Mouse (Mus musculus) neural tube, embryonic 14.5 days (tissue): ENCODE data around the gene Tmem168. TPM values are rescaled to one million over a fixed set of nuclear protein-coding genes. Genes with fewer than 3 reads are reported as not detected.

ENCODE experiments used
- ATAC-seq: fragments of 200-750 bp; cut with Nextera tagmentation; 2 replicates; pipeline ENCODE4 v1.8.0; 2017; ENCODE audit warnings: low read depth, mild to moderate bottlenecking, moderate TSS enrichment, moderate library complexity
- H3K27ac ChIP-seq: fragments of 300-500 bp; sonication (generic); 2 replicates; pipeline ENCODE4 v1.5.1; 2014; ENCODE audit warnings: low read depth, mild to moderate bottlenecking, control low read depth, low read length, moderate library complexity, mixed read lengths
- H3K27me3 ChIP-seq: fragments of 300-500 bp; sonication (generic); 2 replicates; pipeline ENCODE4 v1.6.1; 2014; ENCODE audit warnings: low read length; ENCODE audit not compliant: control insufficient read depth, insufficient read depth
- H3K36me3 ChIP-seq: fragments of 300-500 bp; sonication (generic); 2 replicates; pipeline ENCODE4 v1.6.1; 2014; ENCODE audit warnings: low read length, mixed read lengths; ENCODE audit not compliant: control insufficient read depth, insufficient read depth
- H3K4me1 ChIP-seq: fragments of 300-500 bp; sonication (generic); 2 replicates; pipeline ENCODE4 v1.6.1; 2014; ENCODE audit warnings: low read length; ENCODE audit not compliant: control insufficient read depth, insufficient read depth
- H3K4me2 ChIP-seq: fragments of 300-500 bp; sonication (generic); 2 replicates; pipeline ENCODE4 v1.6.1; 2014; ENCODE audit warnings: mild to moderate bottlenecking, low read depth, low read length, control low read depth
- H3K4me3 ChIP-seq: fragments of 300-500 bp; sonication (generic); 2 replicates; pipeline ENCODE4 v1.5.1; 2014; ENCODE audit warnings: low read depth, low read length, control low read depth, mixed read lengths
- H3K9ac ChIP-seq: fragments of 300-500 bp; sonication (generic); replicated peaks from 2 replicates; pipeline ENCODE4 v1.6.1; 2014; ENCODE audit warnings: low read depth, mild to moderate bottlenecking, control low read depth, low read length, mixed read lengths
- H3K9me3 ChIP-seq: fragments of 300-500 bp; sonication (generic); 2 replicates; pipeline ENCODE4 v1.6.1; 2016; ENCODE audit warnings: low read length; ENCODE audit not compliant: control insufficient read depth
- WGBS: fragments of 180-500 bp; shearing (Covaris S2); extraction: QIAGEN DNeasy Blood & Tissue Kit; methylation state at CpG from one replicate; pipeline ENCODE4 v1.1.7; 2014; 5-methylcytosine and 5-hydroxymethylcytosine counted together
- polyA plus RNA-seq: library from polyadenylated mRNA; unstranded; fragments of >200 nt; fragmentation: Nextera tagmentation; extraction: Ambion mirVana; gene quantifications from 2 replicates; pipeline ENCODE4 v1.2.1, GENCODE M21; 2014

Tmem168 gene
- polyA plus RNA-seq, 1 experiment from 2014 or later, result 25.0 TPM

GRCm38 (mm10) chr6:13617110-13617509 is 9.2 kb upstream of the Tmem168 start:
- H3K4me1 ChIP-seq, result no peaks in the 10 kb centered on the region
- no peak overlapping the region for H3K9ac ChIP-seq
- H3K4me3 ChIP-seq, result no peak overlapping the region
- ATAC-seq, result no peak
- no peaks in the 10 kb centered on the region for H3K27me3 ChIP-seq
- 92% methylated on average over 3 of the region's 3 CpGs for WGBS
- H3K27ac ChIP-seq, result no peak overlapping the region
- no peaks in the 10 kb centered on the region for H3K36me3 ChIP-seq
- no peak overlapping the region for H3K4me2 ChIP-seq
- H3K9me3 ChIP-seq, result no peaks in the 10 kb centered on the region

- Histone ChIP-seq H3K9me3 (no peaks in the 10 kb centered on the region), H3K4me1 (no peaks in the 10 kb centered on the region), H3K27me3 (no peaks in the 10 kb centered on the region), H3K9ac (no peak overlapping the region), H3K27ac (no peak overlapping the region), H3K4me3 (no peak overlapping the region), H3K36me3 (no peaks in the 10 kb centered on the region), H3K4me2 (no peak overlapping the region)
- ATAC-seq, result no peak
- 93% methylated on average over 3 of the region's 3 CpGs for WGBS
Observed at GRCm38 (mm10) chr6:13614568-13614967, 6.7 kb upstream of the Tmem168 start.

- H3K27me3 ChIP-seq, result no peaks in the 10 kb centered on the region
- no peak overlapping the region for H3K4me3 ChIP-seq
- H3K4me1 ChIP-seq, result no peaks in the 10 kb centered on the region
- no peak overlapping the region for H3K27ac ChIP-seq
- 87% methylated on average over 3 of the region's 3 CpGs for WGBS
- H3K9me3 ChIP-seq, result no peaks in the 10 kb centered on the region
- H3K4me2 ChIP-seq, result no peak overlapping the region
- no peak for ATAC-seq
- no peak overlapping the region for H3K9ac ChIP-seq
- no peaks in the 10 kb centered on the region for H3K36me3 ChIP-seq
Observed at GRCm38 (mm10) chr6:13613671-13614070, 5.8 kb upstream of the Tmem168 start.

DNA sequence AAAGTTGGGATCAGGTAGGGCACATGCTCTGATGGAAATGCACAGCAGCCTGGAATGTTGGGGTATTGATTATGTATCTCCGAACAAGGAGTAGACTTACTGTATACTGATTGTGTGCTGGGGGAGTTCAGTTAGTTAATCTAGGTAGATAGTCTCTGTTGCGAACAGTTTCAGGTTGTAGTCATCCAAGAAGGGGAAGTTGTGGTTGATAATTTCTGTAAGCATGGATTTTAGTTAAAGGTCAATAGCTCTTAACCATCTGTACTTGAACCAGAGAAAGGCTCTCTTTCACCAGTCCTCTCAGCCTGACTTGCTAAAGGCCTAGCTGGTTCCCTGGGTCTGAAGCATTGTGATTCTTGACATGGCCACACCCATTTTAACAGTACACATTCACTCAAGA is 3.0 kb upstream of the Tmem168 start:
- Histone ChIP-seq H3K9me3 (no peaks in the 10 kb centered on the region), H3K4me3 (no peak overlapping the region), H3K4me1 (peaks cover 8% of the 10 kb centered on the region; the same call in 1 of the 2 replicates), H3K4me2 (no peak overlapping the region), H3K36me3 (no peaks in the 10 kb centered on the region), H3K27ac (no peak overlapping the region), H3K27me3 (no peaks in the 10 kb centered on the region; the same call in 1 of the 2 replicates), H3K9ac (no peak overlapping the region)
- no peak for ATAC-seq
- 92% methylated on average over 2 of the region's 2 CpGs for WGBS

GRCm38 (mm10) chr6:13609353-13610140 is 1.6 kb upstream of the Tmem168 start:
- no peaks in the 10 kb centered on the region for H3K9me3 ChIP-seq
- no peaks in the 10 kb centered on the region for H3K36me3 ChIP-seq
- no peak overlapping the region for H3K4me3 ChIP-seq
- peaks cover 8% of the 10 kb centered on the region; the same call in 1 of the 2 replicates for H3K4me1 ChIP-seq
- no peak overlapping the region for H3K4me2 ChIP-seq
- H3K27ac ChIP-seq, result no peak overlapping the region
- no peak for ATAC-seq
- no peak overlapping the region for H3K9ac ChIP-seq
- 70% methylated on average over 5 of the region's 5 CpGs for WGBS
- H3K27me3 ChIP-seq, result no peaks in the 10 kb centered on the region; the same call in 1 of the 2 replicates

- ATAC-seq, result no peak
- no peaks in the 10 kb centered on the region for H3K36me3 ChIP-seq
- no peaks in the 10 kb centered on the region; the same call in 1 of the 2 replicates for H3K27me3 ChIP-seq
- peak overlapping the region; percentile 90 for H3K27ac ChIP-seq
- H3K4me1 ChIP-seq, result peaks cover 8% of the 10 kb centered on the region; the same call in 1 of the 2 replicates
- peak overlapping the region; percentile 82 for H3K9ac ChIP-seq
- peak overlapping the region; percentile 83 for H3K4me3 ChIP-seq
- H3K4me2 ChIP-seq, result peak overlapping the region; percentile 71
- 14% methylated on average over 15 of the region's 15 CpGs for WGBS
- H3K9me3 ChIP-seq, result no peaks in the 10 kb centered on the region
Observed at GRCm38 (mm10) chr6:13606921-13607620, 829 bp downstream of the Tmem168 start.

DNA sequence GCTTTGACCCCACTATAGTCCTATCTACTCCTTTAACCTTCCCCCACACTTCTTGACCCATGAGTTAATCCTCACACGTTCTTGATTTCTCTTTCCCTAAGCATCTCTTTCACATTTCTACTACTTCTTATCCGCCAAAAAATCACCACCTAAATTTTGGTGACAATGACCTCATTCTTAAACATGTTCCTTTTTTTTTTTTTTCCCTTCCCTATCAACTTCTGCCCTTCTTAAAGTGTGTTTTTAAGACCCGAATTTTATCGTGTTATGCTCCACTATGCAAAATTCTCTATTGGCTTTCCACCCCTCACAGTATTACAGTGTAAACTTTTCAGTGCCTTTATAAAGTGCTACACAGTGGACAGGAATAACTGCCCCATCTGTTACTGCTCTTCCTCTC is 1.5 kb downstream of the Tmem168 start:
- no peak for ATAC-seq
- Histone ChIP-seq H3K9ac (no peak overlapping the region; the same call in 1 of the 2 replicates), H3K9me3 (no peaks in the 10 kb centered on the region), H3K4me1 (peaks cover 12% of the 10 kb centered on the region; the same call in 1 of the 2 replicates), H3K4me2 (peak overlapping the region; percentile 71), H3K36me3 (no peaks in the 10 kb centered on the region), H3K4me3 (0 out of 2 replicates have a peak overlapping the region, but pooled peaks have one; percentile 83), H3K27me3 (no peaks in the 10 kb centered on the region; the same call in 1 of the 2 replicates), H3K27ac (no peak overlapping the region)
- 81% methylated on average over 4 of the region's 4 CpGs for WGBS

DNA sequence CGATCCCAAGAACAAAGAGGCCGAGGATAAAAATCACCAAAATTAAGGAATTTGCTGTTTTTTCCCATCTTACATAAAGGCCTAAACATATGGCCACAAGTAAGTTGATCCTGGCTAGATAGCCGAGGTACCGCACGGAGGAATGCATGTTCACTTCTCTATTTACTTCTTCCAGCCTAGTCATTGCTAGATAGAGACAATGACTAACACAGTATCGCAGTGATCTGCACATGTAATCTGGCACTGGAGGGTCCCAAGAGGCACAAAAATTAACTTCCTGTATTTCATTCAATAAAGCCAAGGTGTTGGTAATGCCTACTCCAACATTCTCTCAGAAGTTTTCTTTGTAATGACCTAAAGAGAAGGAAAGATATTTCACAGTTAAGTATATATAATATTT is 4.8 kb downstream of the Tmem168 start:
- Histone ChIP-seq H3K4me1 (peaks cover 12% of the 10 kb centered on the region; the same call in 1 of the 2 replicates), H3K4me2 (no peak overlapping the region), H3K9ac (no peak overlapping the region), H3K9me3 (no peaks in the 10 kb centered on the region), H3K36me3 (no peaks in the 10 kb centered on the region), H3K27me3 (no peaks in the 10 kb centered on the region; the same call in 1 of the 2 replicates), H3K27ac (no peak overlapping the region), H3K4me3 (no peak overlapping the region)
- 94% methylated on average over 6 of the region's 6 CpGs for WGBS
- no peak for ATAC-seq

GRCm38 (mm10) chr6:13601587-13601986 is 6.3 kb downstream of the Tmem168 start:
- no peak for ATAC-seq
- H3K27me3 ChIP-seq, result no peaks in the 10 kb centered on the region
- H3K4me3 ChIP-seq, result no peak overlapping the region
- no peak overlapping the region for H3K27ac ChIP-seq
- 82% methylated on average over 6 of the region's 6 CpGs for WGBS
- no peaks in the 10 kb centered on the region for H3K9me3 ChIP-seq
- H3K9ac ChIP-seq, result no peak overlapping the region
- H3K4me1 ChIP-seq, result peaks cover 7% of the 10 kb centered on the region; the same call in 1 of the 2 replicates
- no peak overlapping the region for H3K4me2 ChIP-seq
- H3K36me3 ChIP-seq, result no peaks in the 10 kb centered on the region
